In genomic region chr5:139585748-139586060, GRCm38 (mm10) we compare ENCODE assay signal across 11 mouse cellular contexts. TPM values are rescaled to one million over a fixed set of nuclear protein-coding genes. Genes with fewer than 3 reads are reported as not detected.
DNase-seq lines count a peak whose midpoint lies in the region; ATAC-seq and TF ChIP-seq lines count a peak whose summit lies in the region.
"Had no signal": no experiment of that assay in that cellular context is flagged by ENCODE, and none has a peak within 500 bp of the region (broad histone marks: within the 10 kb centered on the region; RNA-seq: fewer than 3 reads in every experiment).

No protein-coding gene starts in this region.

- no peaks in the 10 kb centered on the region for H3K9me3 ChIP-seq in lung, embryonic 16.5 days (ENCODE audit: control insufficient read depth, low read length)
- H3K9me3 ChIP-seq in intestine, embryonic 16.5 days (ENCODE audit: control insufficient read depth, low read length): no peaks in the 10 kb centered on the region
- no peaks in the 10 kb centered on the region for H3K9me3 ChIP-seq in neural tube, embryonic 13.5 days

- H3K4me1 ChIP-seq in cerebellum, adult 2 months (ENCODE audit: control insufficient read depth, insufficient read depth, low read length): peaks cover 19% of the 10 kb centered on the region
- no peaks in the 10 kb centered on the region for H3K4me1 ChIP-seq in lung, embryonic 16.5 days (replicated peaks; ENCODE audit: control insufficient read depth, insufficient read depth, low read length)
- 0 out of 2 replicates have a peak, but pooled peaks cover 7% of the 10 kb centered on the region for H3K4me1 ChIP-seq in intestine, embryonic 16.5 days (ENCODE audit: control insufficient read depth, insufficient read depth, low read length)
- H3K4me1 ChIP-seq in neural tube, embryonic 13.5 days (replicated peaks): peaks cover 35% of the 10 kb centered on the region

- DNase-seq in cerebellum, adult 2 months: no peak
- no peak for DNase-seq in cerebellum, postnatal 4 days (ENCODE audit: low spot score in 2 of 2)
- DNase-seq in lung, postnatal 4 days: no peak
- no peak for DNase-seq in gastrocnemius, adult 18-20 months (ENCODE audit: low spot score)
- DNase-seq: kidney, postnatal 25 days had no signal

- TF ChIP-seq CTCF in cerebellum, adult 2 months (IDR thresholded peaks at IDR 0.05; ENCODE audit: borderline replicate concordance, insufficient read depth, low read depth, low read length): no peak

- peak overlapping the region; percentile 4 for H3K4me3 ChIP-seq in cerebellum, adult 2 months (replicated peaks; ENCODE audit: insufficient read depth, low read depth, low read length)
- peak overlapping the region; percentile 17; the same call in 1 of the 2 replicates for H3K4me3 ChIP-seq in lung, embryonic 16.5 days (ENCODE audit: low read length)
- H3K4me3 ChIP-seq in intestine, embryonic 16.5 days (ENCODE audit: low read length): peak overlapping the region; percentile 3
- H3K4me3 ChIP-seq in neural tube, embryonic 13.5 days: 0 out of 2 replicates have a peak overlapping the region, but pooled peaks have one; percentile 8

- no peak overlapping the region for H3K9ac ChIP-seq in lung, embryonic 16.5 days (ENCODE audit: low read length)
- H3K9ac ChIP-seq in intestine, embryonic 16.5 days (ENCODE audit: low read depth, low read length): no peak overlapping the region
- peak overlapping the region; percentile 60 for H3K9ac ChIP-seq in neural tube, embryonic 13.5 days

- no peak for TF ChIP-seq POLR2A in cerebellum, adult 2 months (IDR thresholded peaks at IDR 0.05; ENCODE audit: borderline replicate concordance, insufficient read depth, low read length)

- H3K4me2 ChIP-seq in lung, embryonic 16.5 days (ENCODE audit: low read depth, low read length): peak overlapping the region; percentile 14; the same call in 1 of the 2 replicates
- H3K4me2 ChIP-seq in intestine, embryonic 16.5 days (ENCODE audit: low read depth, low read length): no peak overlapping the region
- peak overlapping the region; percentile 42 for H3K4me2 ChIP-seq in neural tube, embryonic 13.5 days

- H3K27me3 ChIP-seq in cerebellum, adult 2 months (ENCODE audit: control insufficient read depth, insufficient read depth, low read length): no peaks in the 10 kb centered on the region
- peaks cover 65% of the 10 kb centered on the region for H3K27me3 ChIP-seq in lung, embryonic 16.5 days (ENCODE audit: control insufficient read depth, insufficient read depth, low read depth, low read length)
- peaks cover 58% of the 10 kb centered on the region for H3K27me3 ChIP-seq in intestine, embryonic 16.5 days (replicated peaks; ENCODE audit: control insufficient read depth, insufficient read depth, low read length)
- peaks cover 64% of the 10 kb centered on the region for H3K27me3 ChIP-seq in neural tube, embryonic 13.5 days

- WGBS in cerebellum, adult 2 months: 32% methylated on average over 8 of the region's 8 CpGs
- 10% methylated on average over 8 of the region's 8 CpGs for WGBS in lung, embryonic 16.5 days
- WGBS in intestine, embryonic 16.5 days: 11% methylated on average over 8 of the region's 8 CpGs
- 6% methylated on average over 8 of the region's 8 CpGs for WGBS in neural tube, embryonic 13.5 days

- ATAC-seq in lung, embryonic 16.5 days (ENCODE audit: low read depth): no peak
- ATAC-seq in intestine, embryonic 16.5 days: no peak
- no peak for ATAC-seq in neural tube, embryonic 13.5 days (ENCODE audit: low read depth)
- no peak for ATAC-seq in megakaryocyte progenitor cell, adult 5-6 weeks (replicated peaks; ENCODE audit: poor library complexity)

- no peak overlapping the region for H3K27ac ChIP-seq in cerebellum, adult 2 months (ENCODE audit: insufficient read depth, low read length)
- H3K27ac ChIP-seq in lung, embryonic 16.5 days (ENCODE audit: low read length): no peak overlapping the region
- H3K27ac ChIP-seq in intestine, embryonic 16.5 days (ENCODE audit: low read length): no peak overlapping the region
- H3K27ac ChIP-seq in neural tube, embryonic 13.5 days (replicated peaks): peak overlapping the region; percentile 68
- H3K27ac ChIP-seq: macrophage had no signal

- H3K36me3 ChIP-seq in lung, embryonic 16.5 days (ENCODE audit: control insufficient read depth, insufficient read depth, low read length): no peaks in the 10 kb centered on the region
- H3K36me3 ChIP-seq in intestine, embryonic 16.5 days (ENCODE audit: control insufficient read depth, insufficient read depth, low read length): no peaks in the 10 kb centered on the region
- no peaks in the 10 kb centered on the region for H3K36me3 ChIP-seq in neural tube, embryonic 13.5 days

RNA-seq across cellular contexts. Expression of gene Uncx, which starts 42.4 kb away (rescaled TPM):
- 38.1 and 38.8 TPM in 2 replicates for polyA plus RNA-seq in cerebellum, adult 2 months (2012; rRNA removed)
- polyA plus RNA-seq in lung, embryonic 16.5 days (2015; fragmentation: Nextera tagmentation; extraction: Ambion mirVana): 0.08 TPM in 1 of 2 replicates, not detected in the other
- not detected in 2 replicates for polyA plus RNA-seq in intestine, embryonic 16.5 days (2015; fragmentation: Nextera tagmentation; extraction: Ambion mirVana)
- 43.3 and 46.4 TPM in 2 replicates for polyA plus RNA-seq in neural tube, embryonic 13.5 days (2015; fragmentation: Nextera tagmentation; extraction: Ambion mirVana)
- not detected in 2 replicates for total RNA-seq in megakaryocyte progenitor cell, adult 5-6 weeks (2015)
- not detected in 2 replicates for total RNA-seq in megakaryocyte progenitor cell, adult 5-6 weeks (2017)
- total RNA-seq in gastrocnemius, adult 18-20 months (2021): not detected
- total RNA-seq: common myeloid progenitor, adult 5-6 weeks had no signal
- polyA plus RNA-seq: macrophage had no signal

Comparison
In these comparisons a context has a peak if more than half of its experiments do, and no peak if none do; other contexts are left out.
1. RNA of gene Uncx, which starts 42.4 kb away (polyA plus RNA-seq): 43.3 to 46.4 TPM in neural tube, embryonic 13.5 days and 38.1 to 38.8 TPM in cerebellum, adult 2 months; 0.08 TPM in lung, embryonic 16.5 days and not detected in intestine, embryonic 16.5 days; every median in the first group is over 10 times any median in the second.
2. Peak in every context shown above with its lines, with median percentiles within 50 percentile points of each other: H3K4me3 ChIP-seq.